Mouse (Mus musculus): ENCODE measurements around the gene Cx3cr1.
A peak's percentile ranks its signal among the peaks of the same experiment; 100 is the strongest.
"Not testable (repeated sequence)": the region's sequence is repeated elsewhere in the genome, so short reads cannot be mapped to it uniquely, and the experiment has no call there.

Cx3cr1 gene

DNA sequence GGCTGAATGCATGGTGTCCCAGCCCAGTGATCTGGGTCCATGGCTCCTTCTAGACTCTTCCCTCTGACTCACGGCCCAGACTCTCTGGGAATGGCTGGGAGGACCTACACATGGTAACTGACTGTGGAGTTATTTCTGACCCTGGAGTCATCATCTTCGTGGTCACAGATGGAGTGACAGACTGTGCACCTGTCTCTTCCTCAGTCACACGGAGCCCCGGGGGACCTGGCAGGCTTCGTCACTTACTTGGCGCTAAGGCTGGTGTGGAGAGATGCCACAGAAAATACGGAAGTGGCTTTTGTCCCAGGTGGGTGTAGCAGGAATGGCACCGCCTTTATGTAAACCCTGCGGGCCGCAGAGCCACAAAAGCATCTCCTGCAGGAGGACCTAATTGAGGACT is 45.5 kb downstream of the Cx3cr1 start:
- DNase-seq: no peak

DNA sequence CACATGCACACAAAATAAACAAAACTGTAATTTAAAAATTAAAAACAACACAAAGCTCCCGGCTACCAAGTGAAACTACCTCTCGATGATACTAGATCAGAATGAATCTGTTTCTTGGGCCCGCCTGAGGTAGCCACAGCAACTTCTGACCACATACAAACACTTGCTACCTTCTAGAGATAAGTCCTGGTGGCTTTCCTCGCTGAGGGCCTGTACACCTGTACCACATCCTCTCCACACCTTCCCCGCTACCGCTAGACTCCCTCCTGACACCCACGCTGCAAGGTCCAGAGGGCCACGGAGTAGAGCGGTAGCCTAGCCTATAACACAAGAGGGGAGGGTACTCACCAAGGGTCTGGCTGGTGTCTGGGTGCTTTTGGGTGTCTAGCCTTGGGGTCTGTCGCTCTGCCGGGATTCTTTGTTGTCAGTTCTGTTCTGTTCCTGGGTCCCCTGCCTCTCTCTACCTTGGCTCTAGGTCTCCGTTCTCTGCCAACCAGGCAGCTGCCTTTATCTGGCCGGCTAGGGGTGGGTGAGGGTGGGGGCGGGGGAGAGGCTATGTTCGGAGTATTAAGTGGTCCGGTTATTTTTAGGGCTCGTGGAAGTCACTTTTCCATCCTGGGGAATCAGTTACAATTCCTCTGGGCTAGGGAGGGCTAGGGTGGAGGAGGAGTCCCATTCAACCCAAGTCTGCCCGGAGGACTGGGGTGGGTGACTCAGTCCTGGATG is 46.4 kb downstream of the Cx3cr1 start, which contains the start of gene Xirp1:
Gene Xirp1, minus strand, starts transcription at position 513 of the 726 bp plus-strand sequence.
- no peak for DNase-seq

DNA sequence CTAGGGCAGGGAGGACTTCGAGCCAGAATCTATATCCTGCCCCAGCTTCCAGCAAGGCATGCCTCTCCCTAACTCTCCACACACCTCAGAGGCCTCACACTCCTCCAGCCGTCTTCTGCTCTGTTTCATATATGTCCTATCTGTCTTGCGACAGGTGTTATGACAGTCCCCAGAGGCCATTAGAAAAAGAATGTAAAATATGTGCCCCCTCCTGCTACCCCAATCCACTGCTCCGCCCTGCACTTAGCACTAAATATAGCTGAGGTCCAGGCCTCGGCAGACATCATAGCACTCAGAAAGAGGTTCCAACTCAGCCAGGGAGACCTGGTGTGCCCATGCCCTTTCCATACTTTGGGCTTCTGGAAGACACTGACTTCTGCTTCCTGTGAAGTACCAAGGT is 48.5 kb downstream of the Cx3cr1 start:
- no peak for DNase-seq

DNA sequence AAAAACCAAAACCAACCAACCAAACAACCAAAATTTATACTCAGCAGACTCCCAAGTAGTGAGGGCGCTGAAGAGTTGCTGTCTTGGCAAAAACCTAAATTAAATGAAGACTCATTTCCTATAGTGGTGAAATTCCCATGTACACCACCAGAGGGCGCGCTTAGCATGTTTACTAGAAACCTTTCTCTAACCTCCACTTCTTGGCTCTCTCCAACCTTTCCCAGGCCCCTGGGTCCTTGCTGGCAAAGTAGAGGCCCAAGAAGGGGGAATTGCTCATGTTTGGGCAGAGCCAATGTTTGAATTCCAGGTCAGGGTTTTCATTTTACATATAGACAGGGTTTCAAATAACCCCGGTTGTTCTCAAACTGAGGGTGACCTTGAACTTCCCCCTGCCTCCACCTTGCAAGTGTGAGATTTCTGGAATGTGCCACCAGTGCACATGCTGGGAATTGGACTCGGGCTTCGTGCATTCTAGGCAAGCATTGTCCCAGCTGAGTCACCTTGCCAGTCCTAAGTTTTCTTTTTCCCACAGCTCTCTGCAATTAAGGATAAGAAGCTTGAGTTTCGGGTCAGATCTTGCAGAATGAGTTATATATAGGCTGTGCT is 49.3 kb downstream of the Cx3cr1 start:
- peak; percentile 75 for DNase-seq

DNA sequence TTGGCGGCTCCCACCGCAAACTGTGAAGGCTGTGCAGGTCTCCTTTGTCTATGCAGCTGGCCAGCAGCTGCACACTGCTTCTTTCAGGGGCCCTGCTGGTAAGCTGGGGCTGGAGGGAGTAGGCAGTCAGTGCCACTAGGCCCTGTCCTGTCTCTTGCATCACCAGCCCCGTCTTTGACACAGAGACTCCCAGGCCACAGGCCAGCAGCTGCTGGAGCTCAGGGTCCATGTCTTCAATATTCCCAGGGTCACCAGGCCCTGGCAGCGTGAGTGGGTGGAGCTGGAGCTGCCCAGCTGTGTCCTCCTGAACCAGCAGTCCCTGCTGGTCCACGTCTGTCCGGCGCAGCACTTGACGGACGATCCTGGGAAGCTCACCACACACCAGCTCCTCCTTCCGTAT is 52.7 kb downstream of the Cx3cr1 start:
- DNase-seq: no peak

DNA sequence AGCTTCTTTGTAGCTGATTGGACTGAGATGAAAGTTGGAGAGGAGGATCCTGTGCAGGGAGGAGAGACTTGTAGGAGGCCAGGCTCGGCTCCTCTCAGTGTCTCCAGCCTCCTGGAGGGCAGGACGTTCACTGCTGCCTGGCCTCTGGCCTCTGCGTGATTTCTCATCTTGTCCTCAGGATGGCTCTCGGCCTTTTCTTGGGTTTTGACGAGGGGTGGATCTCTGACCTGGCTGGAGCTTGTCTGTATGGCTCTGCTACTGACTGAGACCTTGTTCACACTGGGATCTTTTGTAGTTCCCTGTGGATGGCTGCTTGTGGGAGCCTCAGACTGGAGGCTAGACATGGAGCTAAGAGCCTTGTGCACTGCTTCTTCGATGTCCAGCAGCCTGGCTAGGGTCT is 54.9 kb downstream of the Cx3cr1 start:
- DNase-seq: no peak

DNA sequence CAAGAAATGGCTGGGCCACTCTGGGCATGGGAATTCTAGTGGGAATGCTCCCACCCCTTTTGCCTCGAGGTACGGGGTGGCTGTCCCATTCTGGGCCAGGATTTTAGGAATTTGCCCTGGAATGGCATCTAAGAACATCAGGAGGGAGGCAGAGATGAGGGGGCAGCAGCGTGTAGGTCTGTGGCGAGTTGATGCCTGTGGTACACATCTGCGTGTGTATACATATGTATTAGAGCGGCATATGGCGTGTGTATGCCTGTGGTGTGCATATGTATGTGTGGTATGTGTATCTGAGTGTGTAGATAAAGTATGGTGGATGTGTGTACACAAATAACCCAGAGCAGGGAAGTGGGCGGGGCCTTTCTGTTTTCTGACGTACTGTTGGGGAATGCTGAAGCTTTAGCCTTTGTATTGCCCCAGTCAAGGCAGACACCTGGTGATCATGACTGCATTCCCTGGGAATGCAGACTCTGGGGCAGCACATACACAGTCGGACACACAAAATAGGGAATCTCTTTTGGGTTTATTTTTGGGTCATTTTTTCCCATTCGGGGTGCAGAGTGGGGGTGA is 56.3 kb downstream of the Cx3cr1 start:
- no peak for DNase-seq

DNA sequence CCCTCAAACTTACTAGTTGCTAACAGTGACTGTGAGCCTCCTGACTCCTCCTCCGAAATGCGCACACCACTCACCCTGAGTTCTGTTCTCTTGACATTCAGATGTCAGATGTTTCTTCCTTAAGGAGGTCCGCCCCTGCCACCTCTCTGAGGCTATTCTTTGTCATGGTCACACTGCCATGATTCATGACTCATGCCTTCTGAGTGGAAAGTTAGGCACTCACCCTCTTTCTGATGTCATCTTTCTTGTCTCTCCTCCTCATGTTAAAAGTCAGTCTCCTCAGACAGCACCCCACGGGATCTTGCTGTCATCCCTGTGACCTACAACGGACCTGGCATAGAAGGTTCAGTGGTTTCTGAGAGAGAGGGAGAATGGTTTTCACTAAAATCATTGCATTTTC is 56.9 kb downstream of the Cx3cr1 start:
- no peak for DNase-seq

DNA sequence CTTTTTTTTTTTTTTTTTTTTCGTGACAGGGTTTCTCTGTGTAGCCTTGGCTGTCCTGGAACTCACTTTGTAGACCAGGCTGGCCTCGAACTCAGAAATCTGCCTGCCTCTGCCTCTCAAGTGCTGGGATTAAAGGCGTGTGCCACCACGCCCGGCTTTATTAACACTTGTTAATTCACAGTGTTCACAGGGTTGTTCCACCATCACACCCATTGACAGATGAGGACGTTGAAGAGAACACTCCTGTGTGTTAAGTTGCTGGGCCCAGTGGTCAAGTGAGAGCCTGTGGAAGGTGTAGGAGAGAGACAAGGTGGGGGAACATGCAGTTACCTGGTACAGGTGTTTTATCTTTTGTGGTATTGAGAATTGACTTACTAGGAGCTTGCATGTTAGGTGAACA is 57.5 kb downstream of the Cx3cr1 start:
- not testable (repeated sequence) for DNase-seq

DNA sequence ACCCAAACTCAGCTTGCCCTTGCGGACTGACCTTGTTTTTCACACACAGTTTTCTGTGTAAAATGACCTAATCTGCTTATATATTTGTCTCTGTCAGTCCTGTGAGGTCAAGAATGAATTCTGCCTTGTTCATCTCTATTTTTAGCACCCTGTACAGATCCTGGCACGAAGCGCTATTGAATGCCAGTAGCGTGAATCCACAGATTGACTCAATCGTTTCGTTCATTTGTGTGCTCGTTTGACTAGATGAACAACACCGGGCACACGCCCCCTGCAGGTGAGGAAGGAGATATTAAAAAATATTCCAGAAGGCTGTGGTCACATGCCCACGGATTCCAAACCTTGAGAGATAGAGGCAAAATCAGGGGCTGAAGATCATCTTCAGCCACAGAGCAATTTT is 58.1 kb downstream of the Cx3cr1 start:
- peak; percentile 68 for DNase-seq

DNA sequence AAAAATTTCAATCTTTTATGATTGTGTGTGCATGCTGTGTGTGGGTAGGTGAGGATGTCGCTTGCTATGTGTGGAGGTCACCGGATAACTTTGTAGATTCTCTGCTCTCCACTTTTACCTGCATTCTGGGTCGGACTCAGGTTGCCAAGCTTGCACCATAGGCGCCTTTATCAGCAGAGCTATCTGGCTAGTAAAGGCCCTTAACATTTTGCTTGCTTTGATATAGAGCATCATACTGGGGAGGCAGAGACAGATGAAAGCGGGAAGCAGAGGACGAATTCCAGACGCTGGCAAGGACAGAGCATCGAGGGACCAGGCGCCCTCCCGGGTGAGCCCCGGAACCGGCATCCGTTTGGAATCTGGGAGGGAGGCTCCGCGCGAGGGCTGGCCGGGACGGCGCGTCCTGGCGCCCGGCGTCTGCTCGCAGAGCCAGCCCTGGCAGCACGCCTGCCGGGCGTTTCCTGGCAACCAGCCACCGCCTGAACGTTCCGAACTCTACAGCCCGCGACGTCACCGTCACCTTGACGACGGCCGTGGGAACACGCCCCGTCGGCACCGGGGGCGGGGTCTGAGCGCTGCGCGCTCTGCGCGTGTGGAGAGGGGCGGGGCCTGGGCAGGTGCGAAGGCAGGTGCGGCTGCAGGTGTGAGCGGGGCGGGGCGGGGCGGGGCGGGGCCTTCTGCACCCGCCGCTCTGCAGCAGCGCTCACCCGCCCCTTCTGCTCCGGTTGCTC is 58.7 kb downstream of the Cx3cr1 start:
- DNase-seq: peak; percentile 93

DNA sequence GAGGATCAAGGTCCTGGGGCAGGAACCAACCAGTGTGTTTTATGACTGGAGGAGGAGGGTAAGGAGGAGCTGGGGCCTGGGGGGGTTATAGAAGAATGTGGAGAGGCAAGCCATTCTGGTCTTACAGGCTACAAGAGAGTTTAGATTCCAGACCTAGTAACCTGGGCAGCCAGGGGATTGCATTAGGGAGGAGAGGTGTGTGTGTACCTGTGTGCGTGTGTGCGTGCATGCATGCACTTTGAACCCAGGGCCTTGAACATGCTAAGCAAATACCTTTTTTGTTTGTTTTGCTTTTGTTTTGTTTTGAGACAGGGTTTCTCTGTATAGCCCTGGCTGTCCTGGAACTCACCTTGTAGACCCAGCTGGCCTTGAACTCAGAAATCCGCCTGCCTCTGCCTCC is 59.8 kb downstream of the Cx3cr1 start:
- no peak for DNase-seq

DNA sequence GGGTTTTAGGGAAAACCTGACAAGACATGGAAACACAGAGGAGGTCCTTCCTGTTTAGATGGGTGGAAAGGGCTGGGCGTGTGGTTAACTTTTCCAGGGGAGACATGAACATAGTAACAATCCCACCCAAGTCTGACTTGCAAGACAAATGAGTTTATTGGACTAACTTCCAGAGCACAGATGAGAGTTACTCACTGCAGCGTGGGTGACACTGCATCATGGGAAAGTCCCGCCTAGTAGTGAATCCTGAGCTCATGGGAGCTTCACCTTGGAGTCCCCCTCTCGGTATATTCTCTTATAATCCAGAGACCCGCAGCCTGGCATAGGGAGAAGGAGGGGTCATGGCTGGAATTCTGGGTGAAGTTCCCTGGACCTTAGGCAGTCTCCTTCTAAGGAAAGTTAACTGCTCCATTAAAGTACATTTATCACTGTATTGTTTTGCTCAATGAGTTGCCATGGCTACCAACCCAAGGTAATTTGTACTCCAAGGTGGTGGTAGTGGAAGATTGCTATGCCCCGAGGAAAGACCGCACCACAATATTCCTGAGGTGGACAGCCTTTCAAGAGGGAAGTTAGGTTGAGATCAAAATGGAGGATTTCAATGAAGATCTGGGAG is 60.3 kb downstream of the Cx3cr1 start:
- DNase-seq: no peak

DNA sequence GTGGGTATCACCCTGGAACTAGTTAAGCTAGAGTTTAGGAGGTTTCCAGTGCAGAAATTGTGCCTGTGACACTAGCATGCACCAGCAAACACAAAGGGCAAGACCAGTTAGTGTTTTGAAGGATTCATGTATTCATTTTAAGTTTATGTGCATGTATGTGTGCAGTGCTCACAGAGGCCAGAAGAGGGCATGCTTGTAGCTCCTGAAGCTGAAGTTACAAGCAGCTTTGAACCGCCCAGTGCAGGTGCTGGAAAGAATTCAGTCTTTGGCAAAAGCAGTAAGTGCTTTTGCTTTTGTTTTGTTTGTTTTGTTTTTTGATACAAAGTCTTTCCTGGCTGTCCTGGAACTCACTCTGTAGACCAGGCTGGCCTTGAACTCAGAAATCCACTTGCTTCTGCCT is 61.8 kb downstream of the Cx3cr1 start:
- DNase-seq: no peak

DNA sequence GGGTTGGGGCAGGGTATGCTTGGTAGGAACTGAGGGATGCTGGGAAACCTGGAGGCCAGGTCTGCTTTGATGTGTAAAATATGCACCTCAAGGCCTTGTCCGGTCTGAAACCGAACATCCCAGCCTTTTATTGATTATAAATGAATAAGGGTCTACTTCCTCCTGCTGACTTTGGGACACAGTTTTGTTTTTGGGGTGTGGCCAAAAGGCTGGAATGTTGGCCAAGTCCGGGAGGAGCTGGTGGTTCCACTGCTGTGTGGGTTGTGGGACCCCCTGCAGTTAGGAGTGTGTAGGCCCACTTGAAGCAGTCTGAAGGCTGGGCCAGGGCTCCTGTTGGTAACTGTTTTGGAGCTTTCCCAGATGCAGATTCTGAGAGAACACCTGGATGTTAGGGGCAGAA is 63.7 kb downstream of the Cx3cr1 start:
- no peak for DNase-seq

DNA sequence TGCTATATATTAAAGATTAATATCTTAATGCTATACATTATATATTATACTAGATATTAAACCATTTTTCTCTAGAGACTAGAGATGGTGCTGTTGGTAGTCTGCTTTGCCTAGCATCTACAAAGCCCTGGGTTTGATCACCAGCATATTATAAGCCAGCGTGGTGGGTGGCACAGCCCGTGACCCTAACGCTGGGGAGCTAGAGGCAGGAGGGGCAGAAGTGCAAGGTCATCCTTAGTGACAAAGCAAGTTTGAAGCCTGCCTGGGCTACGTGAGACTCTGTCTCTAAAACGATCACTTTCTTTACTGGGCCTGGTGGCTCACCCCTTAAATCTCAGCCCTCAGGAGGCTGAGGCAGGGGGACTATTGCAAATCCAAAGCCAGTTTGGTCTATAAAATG is 66.8 kb downstream of the Cx3cr1 start:
- DNase-seq: peak; percentile 46

DNA sequence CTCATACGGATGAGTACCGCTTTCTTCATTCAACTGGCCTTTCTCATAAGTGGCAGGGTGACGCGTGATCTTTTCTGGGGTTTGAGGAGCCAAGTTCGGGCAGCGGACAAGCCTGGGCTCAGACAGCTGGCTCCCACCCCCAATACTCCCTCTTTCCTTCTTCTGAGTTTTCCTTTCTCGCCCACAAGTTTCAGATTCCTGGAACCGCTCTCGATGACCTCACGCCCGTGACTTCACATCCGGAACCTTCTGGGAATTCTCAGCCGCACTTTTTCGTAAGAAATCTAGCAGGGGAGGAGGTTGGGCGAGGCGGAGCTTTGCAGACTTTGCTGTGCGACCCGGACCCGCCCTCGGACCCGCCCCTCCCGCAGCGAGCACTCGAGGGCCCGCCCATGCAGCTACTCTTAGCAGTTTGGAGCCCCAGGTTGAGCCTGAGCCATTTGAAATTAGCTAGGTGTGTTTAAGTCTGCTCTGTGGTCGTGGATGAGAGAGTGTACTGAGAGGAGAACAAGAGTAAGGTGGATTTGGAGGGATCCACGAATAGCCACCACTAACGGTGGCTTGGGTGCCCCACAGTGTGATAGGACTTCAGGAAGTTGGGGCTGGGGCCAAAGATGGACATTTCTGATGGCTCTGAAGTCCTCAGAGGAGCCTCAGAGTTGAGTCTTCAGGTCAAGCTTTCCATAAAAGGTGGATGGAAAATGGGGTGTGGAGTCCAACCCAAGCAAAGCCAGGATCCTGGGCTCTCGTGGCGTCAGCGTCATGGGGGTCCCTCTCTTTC is 67.5 kb downstream of the Cx3cr1 start:
- DNase-seq: peak; percentile 93

DNA sequence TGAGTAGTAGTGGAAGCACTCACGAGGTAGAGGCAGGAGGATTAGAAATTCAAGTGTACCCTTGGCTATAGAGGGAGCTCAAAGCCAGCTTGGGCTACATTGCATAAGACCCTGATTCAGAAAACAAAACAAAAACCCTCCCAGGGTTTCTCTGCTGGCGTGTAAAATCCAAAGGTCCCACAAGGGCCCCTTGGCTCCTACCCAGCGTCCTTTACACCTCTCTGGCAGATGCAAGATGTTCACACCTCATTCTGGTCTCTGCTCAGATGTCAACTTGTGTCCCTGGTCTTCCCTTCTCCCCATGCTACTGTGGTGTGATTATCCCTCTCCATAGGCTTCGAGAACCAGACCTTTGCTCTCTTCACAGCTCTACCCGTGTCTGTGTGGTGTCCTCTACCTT is 68.9 kb downstream of the Cx3cr1 start:
- DNase-seq: no peak

DNA sequence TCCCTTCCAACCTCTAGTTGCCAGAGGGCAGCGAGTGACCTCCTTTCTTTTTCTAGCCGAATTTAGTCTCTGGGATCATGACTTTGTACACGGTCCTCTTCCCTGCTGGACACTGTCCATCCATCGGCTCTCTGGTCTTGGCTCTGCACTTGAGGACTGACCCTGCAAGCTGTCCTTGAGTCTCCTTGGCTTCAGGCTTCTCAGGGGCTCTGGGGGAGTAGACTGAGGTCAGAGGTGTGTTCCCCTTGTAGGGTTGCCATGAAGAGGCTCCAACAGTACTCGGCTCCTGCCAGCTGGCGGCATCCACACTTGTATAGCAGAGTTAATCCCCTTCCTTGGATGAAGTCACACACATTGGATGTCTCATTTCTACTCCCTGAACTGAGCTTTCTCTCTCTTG is 70.0 kb downstream of the Cx3cr1 start:
- no peak for DNase-seq

DNA sequence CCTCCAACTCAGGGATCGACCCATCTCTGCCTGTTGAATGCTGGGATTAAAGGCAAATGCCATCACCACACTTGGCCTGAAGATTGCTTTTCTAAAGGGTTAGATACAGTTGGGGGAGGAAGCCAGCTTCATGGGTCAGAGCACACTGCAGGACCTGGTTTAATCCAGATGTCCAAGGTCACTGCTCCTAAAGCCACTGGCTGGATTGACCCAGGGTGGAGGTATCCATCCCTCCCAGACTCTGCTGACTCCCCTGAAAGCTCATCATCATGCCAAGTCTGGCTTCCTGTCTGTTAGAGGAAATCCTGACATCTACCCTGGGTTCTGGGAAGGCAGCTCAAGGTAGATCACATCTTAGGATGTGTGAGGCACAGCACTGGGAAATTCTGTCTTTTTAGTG is 70.9 kb downstream of the Cx3cr1 start:
- no peak for DNase-seq

DNA sequence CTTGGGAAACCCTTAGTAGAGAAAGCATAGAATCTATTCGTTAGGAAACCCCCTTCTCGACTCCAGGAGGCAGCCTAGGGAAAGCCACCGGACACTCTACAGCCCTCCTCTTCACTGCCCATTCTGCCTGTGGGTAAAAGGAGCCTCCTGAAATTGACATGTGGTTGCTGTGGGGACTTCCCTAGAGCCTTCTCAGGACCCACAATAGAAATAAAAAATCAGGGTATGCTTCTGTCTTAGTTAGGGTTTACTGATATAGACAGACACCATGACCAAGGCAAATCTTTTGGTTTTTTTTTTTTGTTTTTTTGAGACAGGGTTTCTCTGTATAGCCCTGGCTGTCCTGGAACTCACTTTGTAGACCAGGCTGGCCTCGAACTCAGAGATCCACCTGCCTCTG is 73.6 kb downstream of the Cx3cr1 start:
- DNase-seq: no peak

DNA sequence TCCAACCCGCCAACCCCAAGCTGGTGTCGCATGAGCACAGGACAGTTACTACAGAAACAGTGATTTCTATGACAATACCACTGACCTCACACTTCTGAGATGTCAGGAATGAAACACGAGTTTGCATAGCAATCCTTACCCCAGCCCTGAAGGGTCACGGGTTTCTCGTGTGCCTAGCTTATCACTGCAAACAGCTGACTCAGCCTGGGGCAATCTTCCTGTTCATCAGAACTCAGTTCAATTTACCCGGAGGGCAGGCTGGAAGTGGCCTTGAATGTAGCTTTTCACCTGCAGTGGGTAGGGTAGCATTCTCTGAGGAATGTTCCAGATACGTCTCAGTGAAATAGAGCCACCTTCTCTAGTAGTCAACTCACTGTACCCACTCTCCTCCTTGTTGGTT is 75.5 kb downstream of the Cx3cr1 start:
- no peak for DNase-seq

Data from liver (tissue).